Mouse (Mus musculus) liver, embryonic 14.5 days (tissue): ENCODE results near the gene BC004004.

ENCODE experiments used
- CTCF ChIP-seq: IDR thresholded peaks from 2 replicates; pipeline ENCODE4 v1.5.1; 2016; ENCODE audit warnings: antibody characterized with exemption, low read depth, control low read depth
- EP300 ChIP-seq: IDR thresholded peaks from 2 replicates; pipeline ENCODE4 v1.6.1; 2016; ENCODE audit warnings: antibody characterized with exemption, low read depth

- TF ChIP-seq CTCF: no peak
- TF ChIP-seq EP300: no peak
Observed at GRCm38 (mm10) chr17:29315672-29316465, 47.3 kb downstream of the BC004004 start.
